Mouse (Mus musculus) monocyte, adult 5-6 weeks (primary cell): Measurements from ENCODE around the gene Gm11985. TPM values are rescaled to one million over a fixed set of nuclear protein-coding genes. Genes with fewer than 3 reads are reported as not detected.

Experiments used
- ATAC-seq: fragments of 153-309, 156-312 bp; replicated peaks from 2 replicates; pipeline ENCODE4 v1.8.0; 2017; ENCODE audit warnings: mild to moderate bottlenecking; ENCODE audit not compliant: low TSS enrichment, insufficient number of reproducible peaks, severe bottlenecking, poor library complexity, low FRiP score
- total RNA-seq: library from RNA; stranded (forward); fragments of 200-1000, 200-491, 200-594 nt; gene quantifications from 3 replicates; pipeline ENCODE4 v1.2.3, GENCODE M21; 2017

Gm11985 gene
- total RNA-seq, 1 experiment from 2014 or later, result not detected

DNA sequence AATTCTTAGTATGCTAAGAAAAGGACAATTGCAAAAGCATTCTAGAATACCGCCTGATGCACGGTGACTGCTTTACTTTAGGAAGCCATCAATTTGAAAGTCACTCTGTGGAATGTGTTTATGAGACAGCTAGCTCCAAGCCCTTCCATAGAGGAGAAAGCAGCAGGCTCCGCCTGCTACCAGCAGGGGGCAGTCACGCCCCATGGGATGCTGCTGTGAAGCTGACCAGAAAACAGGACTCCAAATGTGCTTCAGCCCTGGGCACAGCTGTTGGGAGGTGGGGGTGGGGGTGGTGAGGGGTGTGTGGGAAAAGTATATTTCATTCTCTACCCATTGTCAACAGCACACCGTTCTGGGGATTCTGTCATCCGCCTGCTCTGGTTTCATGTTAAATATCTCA, 22.0 kb upstream of the Gm11985 start:
- no peak for ATAC-seq

DNA sequence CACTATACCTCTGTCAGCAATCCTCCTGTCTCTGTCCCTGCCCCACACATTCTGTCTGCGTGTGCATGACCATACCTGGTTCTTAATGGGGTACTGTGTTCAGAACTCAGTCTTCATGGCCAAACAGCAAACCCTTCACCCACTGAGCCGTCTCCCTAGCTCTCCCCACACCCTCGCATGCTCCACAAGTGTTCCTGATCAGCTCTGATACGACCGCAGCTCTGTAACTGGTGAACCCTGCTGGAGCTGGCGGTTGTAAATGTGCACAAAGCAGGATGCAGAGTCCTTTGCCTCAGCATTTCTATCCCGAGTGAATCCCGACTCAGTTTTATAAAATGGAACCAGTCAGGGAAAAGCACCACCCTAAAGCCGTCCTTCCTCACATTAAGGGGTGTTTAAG, 15.5 kb upstream of the Gm11985 start:
- no peak for ATAC-seq

GRCm38 (mm10) chr11:7202206-7202605, 13.8 kb upstream of the Gm11985 start:
- ATAC-seq, result no peak

- ATAC-seq, result no peak
Measured at GRCm38 (mm10) chr11:7200393-7200783, 12.0 kb upstream of the Gm11985 start.

GRCm38 (mm10) chr11:7199736-7200392, 11.5 kb upstream of the Gm11985 start:
- no peak for ATAC-seq

GRCm38 (mm10) chr11:7198481-7199256, 10.3 kb upstream of the Gm11985 start:
- ATAC-seq, result no peak

- ATAC-seq, result no peak
Measured at GRCm38 (mm10) chr11:7198006-7198405, 9.6 kb upstream of the Gm11985 start.

DNA sequence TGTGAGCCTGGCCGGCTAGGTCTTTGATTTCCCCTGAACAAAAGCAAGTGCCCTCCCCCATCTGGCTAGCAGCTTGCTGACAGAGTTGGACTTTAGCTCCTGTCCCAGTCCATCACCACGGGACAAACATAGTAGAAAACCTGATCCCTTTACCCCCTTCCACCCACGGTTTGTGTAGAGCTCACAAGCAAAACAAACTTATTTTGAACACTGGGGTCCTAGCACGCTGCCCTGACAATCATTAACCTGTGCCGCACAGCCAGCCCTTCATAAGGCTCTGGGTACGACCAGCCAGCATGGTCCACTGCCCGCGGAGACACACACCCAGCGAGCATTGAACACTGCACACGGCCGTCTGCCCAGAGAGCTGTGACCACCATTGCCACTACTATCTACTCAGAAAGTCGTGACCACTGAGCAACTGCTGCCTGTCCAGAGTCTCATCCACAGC, 9.1 kb upstream of the Gm11985 start, which contains the start of gene Igfbp1:
Gene Igfbp1, plus strand, starts transcription at position 292 of the 451 bp plus-strand sequence.
- no peak for ATAC-seq

DNA sequence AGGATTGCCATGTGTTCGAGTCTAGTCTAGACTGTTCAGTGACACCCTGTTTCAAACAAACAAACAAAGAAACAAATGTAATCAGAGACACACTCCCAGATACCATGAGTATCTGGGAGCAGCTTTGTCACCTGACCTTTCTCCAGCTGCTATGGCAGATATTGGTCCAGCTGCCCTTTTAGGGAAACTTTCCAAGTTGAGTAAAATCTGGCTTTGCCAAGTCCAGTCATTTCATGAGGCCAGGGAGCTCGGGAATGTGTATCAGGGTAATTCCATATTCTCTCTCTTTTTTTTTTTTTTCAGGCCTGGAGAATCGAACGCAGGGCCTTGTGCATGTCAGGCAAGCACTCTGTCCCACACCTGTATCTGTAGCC, 6.9 kb upstream of the Gm11985 start:
- no peak for ATAC-seq

- no peak for ATAC-seq
Measured at GRCm38 (mm10) chr11:7194432-7195311, 6.3 kb upstream of the Gm11985 start.

DNA sequence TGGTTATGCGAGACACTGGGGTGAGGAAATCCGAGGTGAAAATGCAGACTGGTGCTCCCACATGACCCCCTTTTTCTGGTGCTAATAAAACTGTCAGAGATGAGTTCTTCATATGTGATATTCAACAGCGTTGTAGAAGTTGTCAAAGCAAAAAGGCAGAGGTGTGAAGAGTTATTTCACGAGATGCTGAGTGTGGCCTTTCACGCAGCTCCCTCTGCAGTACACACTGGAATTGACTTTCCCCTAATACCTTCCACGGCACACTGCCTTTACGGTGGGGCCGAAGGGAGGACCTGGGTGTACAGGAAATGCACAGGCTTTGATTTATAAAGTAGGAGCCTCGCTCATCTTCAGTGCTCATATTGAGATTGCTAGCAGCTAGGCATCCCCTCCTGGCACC, 4.8 kb upstream of the Gm11985 start:
- ATAC-seq, result no peak

DNA sequence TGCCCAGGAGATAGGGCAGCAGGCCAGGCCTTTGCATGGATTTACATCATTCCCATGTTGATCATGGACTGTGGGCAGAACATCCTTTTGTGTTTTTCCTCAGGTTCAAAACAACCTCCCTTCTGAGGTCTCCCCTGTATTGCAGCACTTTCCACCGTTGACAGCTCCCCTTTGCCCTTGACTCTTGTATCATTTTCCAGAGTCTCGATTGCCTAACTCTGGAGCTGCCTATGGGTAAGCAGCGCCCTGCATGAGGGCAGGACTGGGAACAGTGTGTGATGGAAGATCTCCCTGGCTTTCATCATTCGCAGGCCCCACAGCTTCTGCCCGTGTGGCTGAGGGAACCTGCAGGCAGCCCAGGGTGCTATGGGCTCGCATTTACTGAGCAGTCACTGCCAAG, 4.3 kb upstream of the Gm11985 start:
- no peak for ATAC-seq

- no peak for ATAC-seq
Measured at GRCm38 (mm10) chr11:7187472-7187871, 897 bp downstream of the Gm11985 start.

GRCm38 (mm10) chr11:7184420-7184819, 3.9 kb downstream of the Gm11985 start:
- no peak for ATAC-seq

- ATAC-seq, result no peak
Measured at GRCm38 (mm10) chr11:7182409-7183042, 5.8 kb downstream of the Gm11985 start.

DNA sequence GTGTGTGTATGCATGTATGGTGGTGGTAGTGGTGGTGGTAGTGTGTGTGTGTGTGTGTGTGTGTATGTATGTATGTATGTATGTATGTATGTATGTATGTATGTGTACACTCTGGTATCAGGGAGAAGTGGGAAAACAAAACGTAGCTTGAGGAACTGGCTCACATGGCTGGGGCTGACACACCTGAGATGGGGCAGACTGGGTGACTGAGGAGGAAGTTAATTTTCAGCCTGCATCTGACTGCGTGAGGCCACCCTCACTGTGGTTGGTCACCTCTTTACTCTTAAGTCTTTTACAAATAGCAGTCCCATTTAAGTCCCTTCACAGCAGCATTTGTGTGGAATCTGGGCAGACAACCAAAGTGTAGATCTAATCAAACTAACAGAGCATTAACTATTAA, 9.1 kb downstream of the Gm11985 start:
- ATAC-seq, result no peak

DNA sequence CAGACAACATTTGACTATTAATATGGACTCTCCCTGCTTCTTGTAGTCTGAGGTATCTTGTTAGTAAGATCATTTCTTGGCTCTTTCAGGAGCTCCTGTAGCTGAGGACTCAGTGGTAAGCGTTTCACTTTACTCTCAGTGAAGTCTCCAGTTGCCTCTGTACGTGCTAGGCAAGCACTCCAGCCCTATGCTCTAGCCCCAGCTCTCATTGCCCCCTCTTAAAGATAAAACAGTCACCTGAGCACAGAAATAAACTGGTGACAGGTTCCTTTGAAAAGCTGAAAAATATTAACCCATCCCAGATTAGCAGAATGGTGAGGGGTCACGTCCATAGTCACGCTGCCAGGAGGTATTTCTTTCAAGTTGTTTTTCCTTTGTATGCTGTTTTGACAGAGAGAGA, 9.6 kb downstream of the Gm11985 start:
- ATAC-seq, result no peak

DNA sequence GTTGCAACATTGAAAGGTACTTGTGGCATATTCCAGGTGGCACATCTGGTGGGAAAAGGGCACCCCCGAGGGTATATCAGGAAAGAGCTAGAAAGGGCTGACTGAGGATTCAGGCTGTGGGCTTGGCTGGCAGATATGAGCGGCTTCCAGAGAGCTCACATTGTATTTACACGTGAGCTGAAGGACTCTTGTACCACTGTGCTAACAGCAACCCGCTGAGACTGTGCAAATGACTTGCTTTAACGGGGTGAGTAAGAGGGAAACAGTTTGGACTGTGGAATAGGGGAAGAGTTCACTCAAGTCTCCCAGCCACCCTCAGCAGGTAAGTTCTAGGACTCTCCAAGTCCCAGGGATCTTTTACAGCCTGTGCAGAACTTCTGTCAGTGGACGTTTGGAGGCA, 14.7 kb downstream of the Gm11985 start:
- no peak for ATAC-seq

GRCm38 (mm10) chr11:7169645-7170044, 18.7 kb downstream of the Gm11985 start:
- no peak for ATAC-seq
